Mouse (Mus musculus): ENCODE results near the gene Slco1a5. TPM values are rescaled to one million over a fixed set of nuclear protein-coding genes. Genes with fewer than 3 reads are reported as not detected.
"Not testable (repeated sequence)": the region's sequence is repeated elsewhere in the genome, so short reads cannot be mapped to it uniquely, and the experiment has no call there.

Slco1a5 gene
- total RNA-seq, 1 experiment from 2014 or later: not detected

DNA sequence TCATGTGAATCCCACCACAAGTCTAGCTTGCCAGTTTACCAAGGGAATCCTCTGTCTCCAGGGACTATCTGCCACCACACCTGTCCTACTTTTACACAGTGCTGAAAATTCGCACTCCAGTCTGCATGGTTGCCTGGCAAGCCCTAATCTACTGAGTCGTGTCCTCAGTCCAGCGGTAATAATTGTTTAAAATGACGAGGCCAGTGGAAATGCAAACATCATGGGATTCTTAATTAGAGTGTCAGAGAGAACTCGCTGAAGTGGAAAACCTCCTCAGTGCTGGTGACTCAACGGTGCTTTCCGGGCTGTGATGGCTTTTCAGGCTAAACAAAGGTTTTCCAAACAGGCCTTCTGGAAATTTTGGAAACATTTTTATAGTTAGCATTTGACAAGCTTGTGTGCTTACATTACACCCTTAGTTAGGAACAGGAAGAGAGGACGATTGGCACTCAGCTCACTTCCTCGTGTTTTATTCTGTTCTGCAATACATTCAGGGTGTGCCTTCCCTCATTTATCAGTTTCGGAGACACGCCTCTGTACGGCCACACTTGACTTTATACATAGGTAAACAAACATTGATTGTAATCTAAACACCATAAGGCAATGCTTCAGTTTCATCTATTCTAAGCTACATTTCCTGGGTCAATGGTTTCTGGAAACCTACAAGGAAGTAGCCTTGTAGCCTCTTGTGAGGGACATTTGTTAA, 33.2 kb downstream of the Slco1a5 start:
- DNase-seq: no peak

DNA sequence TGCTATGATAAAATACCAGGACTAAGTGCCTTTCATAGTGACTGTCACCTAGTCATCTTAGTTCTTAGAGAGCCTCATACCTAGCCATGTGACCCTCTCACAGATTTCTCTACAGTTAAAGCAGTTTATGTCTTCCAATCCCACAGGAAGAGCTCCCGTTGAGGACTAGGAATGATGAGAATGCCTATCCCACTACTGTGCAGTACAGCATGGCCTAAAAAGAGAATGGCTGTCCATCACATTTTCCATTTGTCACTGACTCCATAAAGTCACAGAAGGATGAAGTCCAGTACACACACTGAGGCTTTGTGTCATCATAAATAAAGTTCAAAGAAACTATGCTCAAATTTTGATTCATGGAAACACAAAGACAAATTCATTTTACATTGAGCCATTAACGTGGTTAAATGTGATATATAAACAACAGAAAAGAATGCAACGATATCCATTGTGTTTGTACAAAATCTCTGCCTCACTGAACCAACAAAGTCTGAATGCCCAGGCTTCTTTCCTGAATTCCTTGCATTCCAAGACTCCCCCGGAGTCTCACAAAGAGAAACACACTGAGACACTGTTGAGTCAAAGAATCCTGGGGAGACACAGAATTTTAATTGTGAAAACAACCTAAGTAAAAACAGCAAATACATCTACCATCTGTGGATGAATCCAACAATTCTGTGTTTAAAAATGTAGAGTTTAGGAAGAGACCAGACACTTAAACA, 46.9 kb downstream of the Slco1a5 start:
- DNase-seq: no peak

DNA sequence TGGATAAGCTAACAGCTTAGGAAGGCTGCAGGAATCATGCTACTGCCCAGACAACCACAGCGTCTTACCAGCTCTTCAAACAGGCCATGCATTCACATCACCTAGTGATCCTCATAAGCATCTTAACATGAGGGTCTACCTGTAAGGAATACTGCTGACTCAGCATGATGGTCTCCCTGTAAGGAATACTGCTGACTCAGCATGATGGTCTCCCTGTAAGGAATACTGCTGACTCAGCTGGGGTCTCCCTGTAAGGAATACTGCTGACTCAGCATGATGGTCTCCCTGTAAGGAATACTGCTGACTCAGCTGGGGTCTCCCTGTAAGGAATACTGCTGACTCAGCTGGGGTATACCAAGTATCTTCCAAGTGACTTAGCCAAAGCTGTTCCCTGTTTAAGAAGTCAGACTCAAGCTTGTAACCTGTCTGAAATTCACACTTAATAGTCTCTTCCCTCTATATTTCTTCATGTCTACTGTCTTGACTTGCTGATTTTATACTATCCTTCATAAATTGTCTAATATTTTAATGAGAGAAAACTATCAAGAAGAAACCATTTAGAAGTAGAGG, 72.0 kb downstream of the Slco1a5 start:
- DNase-seq: not testable (repeated sequence)

DNA sequence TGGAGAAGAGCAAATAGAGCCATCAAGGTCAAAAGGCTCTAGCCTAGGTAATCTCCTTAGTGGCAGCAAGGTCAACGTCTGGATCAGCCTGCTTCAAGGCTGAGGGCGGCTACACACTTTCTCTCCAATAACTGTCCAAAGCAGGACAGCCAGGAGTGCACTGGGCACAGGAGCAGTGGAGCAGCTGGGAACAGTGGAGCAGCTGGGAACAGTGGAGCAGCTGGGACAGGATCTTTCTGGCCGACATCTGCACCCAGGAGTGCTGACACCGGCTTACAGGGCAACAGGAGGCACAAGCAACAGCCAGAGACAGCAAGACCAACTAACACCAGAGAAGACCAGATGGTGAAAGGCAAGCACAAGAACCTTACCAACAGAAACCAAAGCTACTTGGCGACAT, 77.7 kb downstream of the Slco1a5 start:
- no peak for DNase-seq

DNA sequence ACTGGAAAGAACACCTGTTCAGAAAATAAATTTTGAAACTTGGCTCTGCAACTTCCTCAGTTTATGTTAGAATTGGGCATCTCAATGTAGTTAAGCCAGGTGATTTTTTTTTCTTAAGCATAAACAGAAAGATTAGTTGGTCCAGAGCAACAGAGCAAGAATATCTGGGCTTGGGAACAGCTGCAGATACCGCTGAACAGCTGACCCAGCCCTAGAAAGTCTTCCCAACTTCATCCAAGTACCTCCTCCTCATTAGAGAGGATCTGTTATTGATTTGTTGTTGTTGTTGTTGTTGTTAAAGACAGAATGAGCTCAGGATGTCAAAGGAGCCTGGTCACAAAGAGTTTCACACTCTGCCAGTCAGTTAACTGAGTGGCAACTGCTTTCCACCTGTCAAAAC, 83.3 kb downstream of the Slco1a5 start:
- DNase-seq: no peak

DNA sequence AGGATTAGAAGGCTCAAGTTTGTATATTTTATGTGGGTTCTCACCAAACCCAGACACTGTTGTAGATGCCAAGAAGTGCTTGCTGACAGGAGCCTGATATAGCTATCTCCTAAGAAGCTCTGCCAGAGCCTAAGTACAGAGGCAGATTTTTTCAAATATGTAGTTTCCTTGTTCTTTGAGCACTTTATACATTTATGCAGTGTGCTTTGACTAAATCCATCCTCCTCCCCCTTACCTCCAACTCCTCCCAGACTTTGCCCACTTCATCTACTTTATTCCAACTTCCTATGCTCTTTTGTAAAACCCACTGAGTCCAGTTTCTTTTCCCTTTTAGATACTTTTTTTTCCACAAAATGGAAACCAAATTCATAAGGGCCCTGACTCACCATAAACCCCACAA, 102.6 kb downstream of the Slco1a5 start:
- no peak for DNase-seq

DNA sequence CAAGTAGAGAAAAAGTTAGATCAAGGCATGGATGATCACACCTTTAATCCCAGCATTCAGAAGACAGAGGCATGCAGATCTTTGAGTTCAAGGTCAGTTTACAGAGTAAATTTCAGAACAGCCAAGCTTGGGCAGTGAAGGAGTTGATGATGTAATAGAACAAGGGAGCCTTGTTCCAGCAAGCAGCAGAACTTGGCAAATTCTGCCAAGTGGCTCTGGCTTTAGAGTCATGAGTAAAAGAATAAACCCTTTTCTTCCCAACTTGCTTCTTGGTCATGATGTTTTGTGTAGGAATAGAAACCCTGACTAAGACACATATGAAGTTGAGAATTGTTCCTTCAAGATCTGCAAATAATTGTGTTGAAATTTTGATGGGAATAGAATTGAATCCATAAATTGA, 111.0 kb downstream of the Slco1a5 start:
- no peak for DNase-seq

DNA sequence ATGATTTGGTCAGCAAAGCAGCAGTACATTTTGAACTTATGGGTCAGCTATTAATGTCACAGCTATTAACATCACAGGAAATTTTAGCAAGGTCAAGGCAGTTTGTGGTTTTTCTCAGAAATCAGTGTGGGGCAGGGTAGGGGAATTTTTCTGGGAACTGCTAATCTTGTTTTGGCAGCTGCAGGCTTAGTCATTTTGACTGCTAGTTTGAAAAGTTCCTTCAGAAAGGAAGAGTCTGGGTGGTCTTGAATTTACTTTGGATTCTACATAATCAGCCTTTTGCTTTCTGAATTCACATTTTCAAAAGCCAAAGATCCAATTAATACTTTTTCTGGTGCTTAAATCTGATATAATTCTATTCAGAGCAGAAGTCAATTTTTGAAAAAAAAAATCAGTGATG, 113.0 kb downstream of the Slco1a5 start:
- no peak for DNase-seq

DNA sequence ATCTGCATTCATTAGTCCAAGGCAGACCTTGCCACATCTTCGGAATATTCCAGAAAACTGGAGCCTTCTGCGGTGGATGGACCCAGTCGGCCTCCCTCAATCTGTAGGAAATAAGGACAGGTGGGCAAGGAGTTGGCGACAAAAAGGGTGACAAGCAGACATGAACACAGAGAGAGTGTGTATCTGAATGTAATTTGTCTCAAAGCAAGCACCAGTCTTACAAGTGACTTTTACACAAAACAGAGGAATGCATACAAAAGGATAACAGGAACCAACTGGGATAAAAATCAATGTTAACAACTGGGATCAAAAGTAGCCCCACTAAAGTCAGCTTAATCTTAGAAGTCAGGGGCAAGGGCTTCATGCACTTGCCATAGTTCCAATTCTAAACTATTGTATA, 114.4 kb downstream of the Slco1a5 start, which contains the start of gene Slco1a6:
Gene Slco1a6, minus strand, starts transcription at position 101 of the 400 bp plus-strand sequence.
- DNase-seq: no peak

DNA sequence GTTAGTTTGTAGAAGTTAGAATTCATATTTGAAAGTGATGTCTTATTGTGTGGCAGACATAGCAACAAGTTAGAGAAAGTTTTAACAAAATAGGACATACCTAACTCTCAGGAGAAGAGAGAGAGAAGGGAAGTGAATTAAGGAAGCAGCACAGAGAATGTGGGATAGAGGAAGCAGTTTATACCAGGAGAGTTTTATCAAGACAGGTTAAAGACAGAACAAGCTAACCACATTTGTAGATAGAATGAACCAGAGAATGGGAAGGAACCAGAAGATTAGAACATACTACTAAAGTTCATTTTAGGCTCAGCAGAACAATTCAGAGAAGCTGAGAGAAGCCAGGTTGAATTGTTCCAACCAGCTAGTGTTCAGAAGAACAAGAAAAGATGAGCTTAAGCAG, 122.3 kb downstream of the Slco1a5 start:
- DNase-seq: no peak

DNA sequence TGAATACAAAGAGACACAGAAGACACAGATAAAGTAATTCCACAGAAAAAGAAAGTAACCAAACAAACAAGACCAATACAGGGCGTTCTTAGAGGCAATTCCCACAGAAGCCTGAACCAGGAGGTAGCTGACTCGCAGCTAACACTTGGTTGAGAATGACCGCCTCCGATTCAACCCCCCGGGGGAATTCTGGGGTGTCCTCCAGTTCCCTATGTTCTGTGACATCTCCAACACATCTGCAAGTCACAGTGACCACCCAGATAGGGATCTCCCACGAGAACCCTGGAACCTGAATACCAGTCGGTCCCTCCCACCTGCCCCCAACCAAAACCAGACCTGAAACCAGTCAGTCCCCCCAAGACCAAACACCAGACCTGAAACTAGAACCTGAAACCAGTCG, 128.5 kb downstream of the Slco1a5 start:
- no peak for DNase-seq

DNA sequence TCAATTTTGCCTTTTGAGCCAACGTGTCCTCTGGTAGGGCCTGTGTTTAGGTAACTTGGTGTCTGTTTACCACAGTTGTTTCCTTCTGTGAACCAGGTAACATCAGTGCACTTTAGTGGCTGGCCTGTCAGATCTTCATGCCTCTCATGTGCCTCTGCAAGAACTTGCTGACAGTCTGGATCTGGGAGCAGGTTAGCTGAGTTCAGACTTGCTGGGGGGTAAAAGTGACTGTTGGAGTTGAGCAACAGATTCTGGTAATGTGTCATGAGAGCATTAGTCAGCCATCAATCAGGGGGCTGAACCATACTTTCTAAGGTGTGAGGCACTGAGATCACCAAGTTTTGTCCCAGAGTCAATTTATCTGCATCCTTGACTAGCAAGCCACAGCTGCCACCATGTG, 130.8 kb downstream of the Slco1a5 start:
- no peak for DNase-seq

DNA sequence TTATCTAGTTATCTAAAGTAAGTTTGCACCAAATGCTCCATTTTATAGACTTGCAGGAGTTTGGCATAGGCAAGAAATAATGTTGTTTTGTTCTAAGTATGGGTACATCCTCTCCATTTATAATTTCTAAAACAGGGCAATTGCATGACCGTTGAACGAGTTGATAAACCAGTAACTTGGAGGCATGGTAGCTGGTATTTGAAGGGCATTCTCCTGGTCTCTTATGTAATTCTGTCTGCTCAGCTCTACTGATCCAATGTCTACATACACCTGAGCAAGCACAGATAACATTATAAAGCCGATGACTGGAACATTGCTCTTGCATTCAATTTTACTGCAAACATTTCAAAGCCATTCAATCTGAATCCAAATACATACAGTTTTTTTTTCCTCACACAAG, 135.4 kb downstream of the Slco1a5 start:
- DNase-seq: no peak

DNA sequence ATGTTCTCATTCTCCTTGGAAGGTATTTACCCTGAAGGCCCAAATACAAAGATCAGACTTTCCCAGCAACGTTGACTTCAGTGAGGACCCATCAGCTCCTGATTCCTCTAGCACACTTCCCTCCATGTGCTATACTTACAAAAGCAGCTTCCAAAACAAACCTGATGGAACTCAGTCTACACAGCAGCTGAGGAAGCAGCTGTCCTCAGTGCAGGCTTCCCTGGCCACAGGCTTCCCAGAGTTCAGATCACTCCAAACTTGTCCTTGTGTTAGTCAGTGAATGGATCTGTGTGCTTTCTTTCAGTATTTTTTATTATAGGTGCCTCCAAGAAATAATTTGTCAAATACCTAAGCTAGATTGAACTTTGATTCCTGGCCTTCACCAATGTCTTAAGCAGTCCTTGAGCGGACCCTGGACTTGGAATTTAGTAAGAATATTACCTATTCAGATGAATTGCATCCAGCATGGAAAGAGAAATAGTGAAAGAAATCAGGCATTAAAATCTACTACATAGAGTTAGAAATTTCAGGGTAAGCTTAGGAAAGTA, 136.8 kb downstream of the Slco1a5 start:
- no peak for DNase-seq

Other genes starting within 250 kb of the Slco1a5 start
- not detected in 2 replicates for gene Slco1a6, start 114.5 kb downstream of the Slco1a5 start, total RNA-seq (2021)
- not detected in 2 replicates for gene Iapp, start 24.6 kb downstream of the Slco1a5 start, total RNA-seq (2021)
- gene Pyroxd1, start 22.7 kb upstream of the Slco1a5 start, total RNA-seq (2021): 12.3 and 18.1 TPM in 2 replicates
- 15.5 and 19.0 TPM in 2 replicates for gene Recql, start 64.1 kb upstream of the Slco1a5 start, total RNA-seq (2021)
- gene Golt1b, start 64.2 kb upstream of the Slco1a5 start, total RNA-seq (2021): 19.9 and 27.7 TPM in 2 replicates
- 0.27 TPM in 1 of 2 replicates, not detected in the other for gene Spx, start 90.5 kb upstream of the Slco1a5 start, total RNA-seq (2021)
- 3.4 and 6.6 TPM in 2 replicates for gene Gys2, start 150.1 kb upstream of the Slco1a5 start, total RNA-seq (2021)
- gene Ldhb, start 185.0 kb upstream of the Slco1a5 start, total RNA-seq (2021): 150 and 155 TPM in 2 replicates
- gene Kcnj8, start 248.6 kb upstream of the Slco1a5 start, total RNA-seq (2021): 9.6 and 11.3 TPM in 2 replicates